Mouse (Mus musculus) mature B cell (primary cell): ENCODE data around the gene Zfp36l2.
"Not testable (repeated sequence)": the region's sequence is repeated elsewhere in the genome, so short reads cannot be mapped to it uniquely, and the experiment has no call there.

Experiments used
- in situ Hi-C: fragments of 300-500 bp; cut with MboI; formaldehyde crosslinking; loops from 2 replicates; pipeline ENCODE4 v1.14.3; 2019

The Zfp36l2 gene

DNA sequence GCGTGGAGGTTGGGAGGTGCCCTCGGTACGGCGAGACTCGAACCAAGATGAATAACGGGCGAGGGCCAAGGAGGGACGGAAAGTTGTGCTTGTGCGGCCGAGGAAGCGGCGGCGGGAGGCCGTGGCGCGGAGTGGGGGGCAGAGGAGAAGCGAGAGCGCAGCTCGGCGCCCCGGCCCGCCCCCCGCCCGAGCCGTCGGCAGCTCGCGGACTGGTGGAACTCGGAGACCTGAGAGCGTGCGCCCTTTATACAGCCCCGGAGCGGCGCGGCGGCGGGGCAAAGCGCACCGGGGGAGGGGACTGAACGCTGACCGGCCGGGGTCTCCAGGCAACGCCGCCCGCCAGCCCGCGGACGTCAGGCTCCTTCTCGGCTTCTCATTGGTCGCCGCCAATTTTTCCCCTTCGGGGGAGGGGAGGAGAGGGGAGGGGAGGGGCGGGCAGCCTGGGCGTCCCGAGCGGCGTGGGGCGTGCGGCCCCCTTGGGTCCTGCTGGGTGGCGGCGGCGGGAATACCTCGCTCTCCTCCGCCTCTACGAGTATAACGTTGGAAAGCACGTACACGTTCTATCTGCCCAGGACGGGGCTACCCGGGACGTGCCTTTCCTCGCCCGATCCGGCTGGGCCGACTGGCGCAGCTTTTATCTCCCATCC, at the start of gene Zfp36l2:
Gene Zfp36l2, minus strand, starts transcription at position 221 of the 647 bp plus-strand sequence.
- in situ Hi-C loops, result no loop called here

DNA sequence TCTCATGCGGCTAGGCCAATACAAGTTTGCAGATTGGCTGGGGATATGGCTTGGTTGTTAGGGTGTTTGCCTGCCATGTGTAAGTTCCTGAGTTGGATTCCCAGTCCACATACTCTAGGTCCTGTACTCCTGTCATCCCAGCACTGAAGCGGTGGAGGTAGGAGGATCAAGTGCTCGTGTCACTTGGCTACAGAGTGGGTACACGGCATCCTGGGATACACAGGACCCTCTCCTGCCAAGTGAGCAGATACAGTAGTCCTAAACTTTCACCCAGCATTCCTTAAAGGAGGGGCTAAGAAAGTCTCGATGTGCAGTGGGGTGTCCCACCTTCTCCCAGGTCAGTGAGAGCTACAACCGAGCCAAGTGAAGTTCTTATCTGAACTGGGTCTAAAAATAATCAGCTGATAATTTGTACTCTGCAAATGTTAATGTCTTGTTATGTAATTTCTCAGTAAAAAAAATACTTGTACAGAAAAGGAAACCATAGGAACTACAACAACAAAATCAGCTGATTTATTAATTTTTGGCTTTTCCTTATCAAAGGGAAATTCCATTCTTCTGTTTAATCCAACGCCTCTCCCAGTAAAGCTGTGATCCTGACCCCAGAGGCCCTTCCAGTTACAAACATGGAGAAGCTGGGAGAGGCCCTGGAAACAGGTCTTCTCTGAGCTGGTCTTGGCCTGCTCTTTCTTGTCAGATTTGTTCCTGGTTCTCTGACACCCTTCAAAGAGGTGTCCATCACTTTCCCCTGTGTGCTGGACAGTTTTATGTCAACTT, 49.2 kb upstream of the Zfp36l2 start:
- in situ Hi-C loops, result no loop called here

DNA sequence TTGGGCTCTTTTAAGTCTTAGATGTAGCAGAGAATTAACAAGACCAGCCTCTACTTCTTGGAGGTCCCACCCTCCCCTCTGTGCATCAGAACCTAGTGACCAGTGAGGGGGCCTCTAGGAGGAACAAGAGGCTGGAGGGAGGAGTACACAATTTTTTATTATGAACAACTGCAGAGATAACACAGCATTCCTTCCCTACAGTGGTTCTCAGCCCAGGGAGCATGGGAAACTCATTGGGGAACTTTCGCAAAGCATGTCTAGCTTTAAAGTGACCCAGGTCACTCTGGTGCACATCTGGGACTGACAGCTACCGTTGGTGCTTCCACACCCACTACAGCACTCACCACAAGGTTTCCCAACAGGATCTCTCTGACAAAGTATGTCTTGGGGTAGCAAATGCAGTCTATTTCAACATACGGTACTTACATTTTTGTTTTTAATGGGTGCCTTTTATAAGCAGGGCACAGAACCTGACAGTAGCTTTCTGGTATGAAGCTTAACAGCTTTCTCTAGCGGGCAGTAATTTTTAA, 47.7 kb upstream of the Zfp36l2 start:
- in situ Hi-C loops, result no loop called here

GRCm38 (mm10) chr17:84234785-84235184, 47.0 kb upstream of the Zfp36l2 start:
- in situ Hi-C loops, result not testable (repeated sequence)

- in situ Hi-C loops, result no loop called here
These were observed 46.0 kb upstream of the Zfp36l2 start for GRCm38 (mm10) chr17:84233758-84234157.

- in situ Hi-C loops, result no loop called here
These were observed 43.6 kb upstream of the Zfp36l2 start for GRCm38 (mm10) chr17:84231361-84231760.

- in situ Hi-C loops, result no loop called here
These were observed 40.5 kb upstream of the Zfp36l2 start for GRCm38 (mm10) chr17:84228223-84228622.

GRCm38 (mm10) chr17:84226681-84227080, 38.9 kb upstream of the Zfp36l2 start:
- in situ Hi-C loops, result no loop called here

- in situ Hi-C loops, result no loop called here
These were observed 38.5 kb upstream of the Zfp36l2 start for GRCm38 (mm10) chr17:84226231-84226630.

DNA sequence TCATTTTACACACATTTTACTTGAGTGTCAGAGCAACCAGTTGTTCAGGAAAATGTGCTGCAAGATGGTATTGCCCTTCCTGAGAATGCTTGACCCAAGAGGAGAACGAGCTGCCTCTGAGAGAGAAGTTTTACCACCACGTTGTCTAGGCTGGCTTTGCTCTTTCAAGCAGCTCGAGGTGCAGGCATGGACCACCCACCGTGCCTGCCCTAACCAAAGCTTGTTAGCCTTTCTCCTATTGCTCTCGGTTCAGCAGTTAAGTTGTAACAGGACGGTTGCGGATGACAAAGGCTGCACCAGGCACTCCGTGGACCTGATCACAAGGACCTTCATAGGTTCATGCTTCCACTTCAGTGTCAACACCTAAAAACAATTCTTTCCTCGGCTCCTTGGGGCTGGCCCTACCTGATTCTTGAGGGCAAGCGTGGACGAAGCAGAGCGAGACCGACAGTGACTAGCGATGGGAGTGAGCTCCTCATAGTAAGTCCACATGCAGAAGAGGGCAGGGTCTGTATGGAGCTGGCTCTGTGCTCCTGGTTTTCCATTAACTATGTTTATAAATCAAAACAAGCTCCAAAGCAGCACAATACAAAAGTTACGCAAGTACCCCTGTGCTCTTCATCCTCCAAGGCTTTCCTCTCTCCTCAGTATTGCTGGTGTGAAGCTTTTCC, 36.6 kb upstream of the Zfp36l2 start:
- in situ Hi-C loops, result no loop called here

DNA sequence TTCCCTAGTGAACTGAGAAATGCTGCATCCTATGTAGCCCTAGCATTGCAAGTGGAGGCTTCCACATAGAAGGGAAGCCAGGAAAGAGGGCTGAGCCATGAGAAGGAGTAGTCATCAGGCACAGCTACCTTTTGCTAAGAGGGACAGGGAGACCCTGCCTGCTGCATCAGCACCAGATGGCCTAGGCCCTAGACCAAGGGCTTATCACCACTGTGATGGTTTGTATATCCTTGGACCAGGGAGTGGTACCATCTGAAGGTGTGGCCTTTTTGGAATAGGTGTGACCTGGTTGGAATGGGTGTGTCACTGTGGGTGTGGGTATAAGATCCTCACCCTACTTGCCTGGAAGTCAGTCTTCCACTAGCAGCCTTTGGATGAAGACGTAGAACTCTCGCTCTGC, 31.1 kb upstream of the Zfp36l2 start:
- in situ Hi-C loops, result not testable (repeated sequence)

GRCm38 (mm10) chr17:84217696-84218095, 29.9 kb upstream of the Zfp36l2 start:
- in situ Hi-C loops, result no loop called here

- in situ Hi-C loops, result no loop called here
These were observed 27.7 kb upstream of the Zfp36l2 start for GRCm38 (mm10) chr17:84215264-84215960.

GRCm38 (mm10) chr17:84213464-84213863, 25.7 kb upstream of the Zfp36l2 start:
- in situ Hi-C loops, result no loop called here

- in situ Hi-C loops, result no loop called here
These were observed 19.9 kb upstream of the Zfp36l2 start for GRCm38 (mm10) chr17:84207611-84208010.

- in situ Hi-C loops, result no loop called here
These were observed 18.5 kb upstream of the Zfp36l2 start for GRCm38 (mm10) chr17:84206239-84206638.

DNA sequence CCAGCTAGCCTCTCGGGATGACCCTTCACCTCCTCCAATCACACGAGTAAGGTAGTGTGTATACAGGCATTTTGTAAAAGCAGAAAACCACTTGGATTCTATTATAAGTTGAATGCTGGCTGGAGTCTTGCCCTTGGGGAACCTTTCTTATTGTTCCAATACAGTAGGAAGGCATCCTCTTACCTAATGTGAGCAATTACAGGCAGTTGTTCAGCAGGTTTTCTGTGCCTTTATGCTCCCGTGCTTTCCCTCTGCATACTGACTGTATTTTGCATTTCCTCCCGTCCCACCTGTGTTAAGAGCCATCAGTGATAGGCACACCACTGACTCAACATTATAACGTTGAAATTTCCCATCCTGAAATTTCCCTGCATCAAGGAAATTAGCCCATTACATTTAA, 17.2 kb upstream of the Zfp36l2 start:
- in situ Hi-C loops, result no loop called here

GRCm38 (mm10) chr17:84203340-84203739, 15.6 kb upstream of the Zfp36l2 start:
- in situ Hi-C loops, result no loop called here

DNA sequence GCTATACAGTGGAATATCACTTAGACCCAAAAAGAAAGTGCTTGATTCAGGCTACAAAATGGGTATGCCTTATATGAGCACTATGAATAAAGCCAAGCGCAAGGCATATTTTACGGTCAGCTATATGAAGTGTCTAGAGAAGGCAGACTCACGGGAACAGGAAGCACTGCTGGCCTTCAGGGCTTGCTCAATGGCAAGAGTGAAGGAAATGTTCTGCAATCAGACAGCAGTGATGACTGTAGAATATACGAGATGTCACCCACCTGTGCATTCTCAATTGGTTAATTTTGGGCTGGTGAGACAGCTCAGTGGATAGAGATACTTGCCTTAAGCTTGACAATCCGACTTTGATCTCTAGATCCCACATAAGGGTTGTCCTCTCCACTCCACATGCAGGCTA, 13.4 kb upstream of the Zfp36l2 start:
- in situ Hi-C loops, result no loop called here

- in situ Hi-C loops, result loop anchor here (10.0 kb wide), 1 partner anchor 193 kb away; no protein-coding TSS in a partner anchor
These were observed 10.2 kb upstream of the Zfp36l2 start for GRCm38 (mm10) chr17:84197912-84198344.

- in situ Hi-C loops, result loop anchor here (10.0 kb wide), 1 partner anchor 192 kb away; no protein-coding TSS in a partner anchor
These were observed 8.6 kb upstream of the Zfp36l2 start for GRCm38 (mm10) chr17:84196329-84196728.

DNA sequence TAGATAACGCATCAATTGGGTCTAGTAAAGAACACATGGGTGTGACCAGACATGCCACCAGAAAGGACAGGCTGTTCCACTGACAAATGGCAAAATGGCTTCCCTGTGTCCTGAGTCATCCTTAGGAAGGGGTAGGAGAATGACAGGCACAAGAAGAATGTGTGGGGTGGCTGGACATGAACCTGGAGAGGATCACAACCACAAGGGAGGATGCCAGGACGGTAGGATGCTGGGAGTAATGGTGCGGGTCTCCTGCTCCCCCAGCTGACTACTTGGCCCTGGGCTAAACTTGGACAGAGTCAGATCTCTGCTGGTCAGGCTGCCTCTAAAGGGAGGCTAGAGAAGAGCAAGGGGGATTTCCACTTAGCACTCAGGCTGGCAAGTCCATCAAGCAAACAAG, 8.1 kb upstream of the Zfp36l2 start:
- in situ Hi-C loops, result loop anchor here (10.0 kb wide), 1 partner anchor 191 kb away; no protein-coding TSS in a partner anchor
